Mouse (Mus musculus) liver, embryonic 14 days (tissue): ENCODE data around the gene Klf17. TPM values are rescaled to one million over a fixed set of nuclear protein-coding genes. Genes with fewer than 3 reads are reported as not detected.

Experiments
- polyA plus RNA-seq: library from polyadenylated mRNA; depleted of rRNA; stranded (reverse); fragments of >200 nt; gene quantifications from 2 replicates; pipeline ENCODE4 v1.2.3, GENCODE M21; 2012; rRNA removed

Gene Klf17
- not detected in 2 replicates for polyA plus RNA-seq

DNA sequence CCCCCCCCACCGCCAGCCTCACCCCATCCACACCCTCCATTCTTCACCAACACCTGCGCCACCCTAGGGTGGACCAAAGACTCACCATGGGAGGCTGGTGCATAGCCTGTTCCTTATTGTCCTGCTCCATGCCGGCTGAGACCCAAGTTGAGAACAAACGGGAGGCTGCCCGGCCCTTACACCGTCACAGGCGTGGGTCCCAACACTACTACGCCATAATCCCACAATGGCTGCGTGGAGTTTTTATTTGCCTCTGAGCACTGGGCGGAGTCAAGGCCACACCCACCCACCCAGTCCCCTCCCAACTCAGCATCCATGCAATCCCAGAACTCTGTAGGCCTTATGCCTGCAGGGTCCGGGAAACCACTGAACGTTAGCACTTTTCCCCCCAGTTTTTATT, at the start of gene Klf17:
Gene Klf17 (minus strand): TSS at position 233 of the 400 bp plus-strand sequence.

DNA sequence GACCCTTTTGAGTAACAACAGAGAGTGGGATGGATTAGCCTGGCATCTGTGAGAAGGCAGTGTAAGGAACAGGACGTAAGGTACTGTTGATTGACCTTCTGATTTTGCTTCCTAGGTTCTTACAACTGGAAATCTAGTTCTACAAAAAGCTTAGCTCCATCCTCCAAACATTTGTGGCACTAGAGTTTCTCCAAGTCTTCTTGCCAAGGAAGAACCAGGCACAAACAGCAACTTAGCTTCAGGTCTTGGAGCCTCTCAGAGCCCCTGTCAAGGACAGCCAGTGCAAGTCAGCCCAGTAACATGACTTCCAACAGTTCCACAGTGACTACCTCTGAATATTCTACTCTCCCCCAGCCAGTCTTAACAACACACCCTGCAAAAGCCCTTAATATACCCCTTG, 41.3 kb downstream of the Klf17 start, which contains the start of gene Gm12845:
Gene Gm12845 (plus strand): TSS at position 301 of the 400 bp plus-strand sequence.

Other genes starting within 250 kb of the Klf17 start
- gene Eri3, start 215.3 kb downstream of the Klf17 start, polyA plus RNA-seq: 17.2 and 18.5 TPM in 2 replicates
- 14.8 and 15.2 TPM in 2 replicates for gene Dmap1, start 83.4 kb downstream of the Klf17 start, polyA plus RNA-seq
- not detected in 2 replicates for gene Gm12845, start 41.2 kb downstream of the Klf17 start, polyA plus RNA-seq
- 43.8 and 57.7 TPM in 2 replicates for gene Slc6a9, start 68.9 kb upstream of the Klf17 start, polyA plus RNA-seq
- 0.68 and 0.81 TPM in 2 replicates for gene Ccdc24, start 106.9 kb upstream of the Klf17 start, polyA plus RNA-seq
- gene B4galt2, start 117.8 kb upstream of the Klf17 start, polyA plus RNA-seq: 1.6 and 1.9 TPM in 2 replicates
- gene Atp6v0b, start 121.7 kb upstream of the Klf17 start, polyA plus RNA-seq: 105 and 123 TPM in 2 replicates
- gene Dph2, start 126.4 kb upstream of the Klf17 start, polyA plus RNA-seq: 5.9 and 7.1 TPM in 2 replicates
- 13.5 and 15.9 TPM in 2 replicates for gene Ipo13, start 149.4 kb upstream of the Klf17 start, polyA plus RNA-seq
- 1.1 and 1.2 TPM in 2 replicates for gene Artn, start 164.1 kb upstream of the Klf17 start, polyA plus RNA-seq